Mouse (Mus musculus) thymus, adult 2 months (tissue): Measurements from ENCODE around the gene Dimt1. TPM values are rescaled to one million over a fixed set of nuclear protein-coding genes. Genes with fewer than 3 reads are reported as not detected.
"Not testable (repeated sequence)": the region's sequence is repeated elsewhere in the genome, so short reads cannot be mapped to it uniquely, and the experiment has no call there.

Experiments used
- DNase-seq: peaks from one replicate; pipeline ENCODE4 v3.0.0; 2021
- H3K27ac ChIP-seq: fragments of 200-500 bp; 2 replicates; pipeline ENCODE4 v1.5.1; 2012; ENCODE audit warnings: low read length, control low read depth; ENCODE audit not compliant: control insufficient read depth, insufficient read depth
- H3K27me3 ChIP-seq: fragments of 200-500 bp; 2 replicates; pipeline ENCODE4 v1.6.1; 2012; ENCODE audit warnings: mild to moderate bottlenecking, low read length, moderate library complexity, mixed read lengths; ENCODE audit not compliant: control insufficient read depth, insufficient read depth
- H3K36me3 ChIP-seq: fragments of 200-500 bp; 2 replicates; pipeline ENCODE4 v1.6.1; 2012; ENCODE audit warnings: mild to moderate bottlenecking, low read length, moderate library complexity; ENCODE audit not compliant: control insufficient read depth, insufficient read depth
- H3K4me1 ChIP-seq: fragments of 200-500 bp; replicated peaks from 2 replicates; pipeline ENCODE4 v1.6.1; 2012; ENCODE audit warnings: low read length; ENCODE audit not compliant: control insufficient read depth, insufficient read depth
- H3K4me3 ChIP-seq: fragments of 200-500 bp; 2 replicates; pipeline ENCODE4 v1.5.1; 2012; ENCODE audit warnings: mild to moderate bottlenecking, low read length, control low read depth, moderate library complexity; ENCODE audit not compliant: control insufficient read depth, insufficient read depth
- CTCF ChIP-seq: fragments of 200-500 bp; IDR thresholded peaks from 2 replicates; pipeline ENCODE4 v1.5.1; 2012; ENCODE audit warnings: mild to moderate bottlenecking, control low read depth, low read length, moderate library complexity, borderline replicate concordance; ENCODE audit not compliant: control insufficient read depth, poor library complexity, insufficient read depth; ENCODE audit errors: extremely low read depth
- POLR2A ChIP-seq: fragments of 200-500 bp; IDR thresholded peaks from 2 replicates; pipeline ENCODE4 v1.6.1; 2012; ENCODE audit warnings: mild to moderate bottlenecking, low read length, control low read depth, moderate library complexity; ENCODE audit not compliant: control insufficient read depth, poor library complexity, insufficient read depth; ENCODE audit errors: extremely low read depth
- WGBS: fragments of 180-500 bp; shearing (Covaris S2); methylation state at CpG from one replicate; pipeline ENCODE4 v1.1.7; 2018; 5-methylcytosine and 5-hydroxymethylcytosine counted together
- polyA plus RNA-seq: library from polyadenylated mRNA; depleted of rRNA; stranded (reverse); fragments of >200 nt; gene quantifications from 2 replicates; pipeline ENCODE4 v1.2.3, GENCODE M21; 2012

Dimt1 gene
- polyA plus RNA-seq, 1 experiment: 8.6 TPM

DNA sequence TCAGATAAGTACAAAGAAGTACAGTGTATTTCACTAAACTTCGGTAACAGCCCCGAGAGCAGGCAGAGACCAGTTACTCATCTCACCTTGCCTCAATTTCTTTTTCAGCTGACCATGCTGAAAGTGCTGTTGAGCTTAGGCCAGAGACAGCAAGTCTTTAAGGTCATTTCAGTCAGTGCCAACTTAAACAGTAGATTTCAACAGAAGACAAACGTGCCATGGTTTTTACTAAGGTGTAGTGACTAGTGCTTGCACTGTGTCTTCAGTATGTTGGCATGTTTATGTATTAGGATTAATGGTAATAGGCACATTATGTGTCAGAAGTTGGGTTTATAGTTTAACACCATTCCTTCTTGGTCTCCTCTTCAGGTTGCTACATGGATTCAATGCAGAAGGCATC lies 11.4 kb downstream of the Dimt1 start:
- TF ChIP-seq CTCF: no peak
- no peak for TF ChIP-seq POLR2A
- H3K36me3 ChIP-seq: peaks cover 49% of the 10 kb centered on the region
- H3K27me3 ChIP-seq: no peaks in the 10 kb centered on the region
- WGBS: 97% methylated on average over 3 of the region's 3 CpGs
- H3K4me1 ChIP-seq: no peaks in the 10 kb centered on the region
- DNase-seq: no peak
- H3K4me3 ChIP-seq: no peak overlapping the region
- no peak overlapping the region for H3K27ac ChIP-seq

DNA sequence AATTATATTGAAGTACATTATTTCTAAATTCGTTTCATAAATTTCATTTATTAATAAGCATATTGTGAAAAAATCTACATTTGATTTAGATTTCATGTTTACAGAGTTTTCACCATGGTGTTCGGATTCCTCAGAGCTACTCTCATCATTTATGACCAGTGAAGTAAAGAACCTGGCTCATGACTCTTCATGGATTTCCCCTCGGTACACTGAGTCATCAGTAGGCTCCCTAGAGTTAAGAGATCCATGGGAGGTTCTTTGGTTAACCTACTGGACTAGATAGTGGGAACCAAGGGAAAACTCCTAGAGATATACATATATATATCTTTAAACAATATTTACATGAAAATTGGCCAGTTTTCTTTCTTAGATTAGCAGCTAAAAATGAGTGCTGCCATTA lies 13.6 kb downstream of the Dimt1 start:
- DNase-seq: no peak
- 96% methylated on average over 3 of the region's 3 CpGs for WGBS
- Histone ChIP-seq H3K4me1 (no peaks in the 10 kb centered on the region), H3K4me3 (no peak overlapping the region), H3K27ac (no peak overlapping the region), H3K27me3 (no peaks in the 10 kb centered on the region), H3K36me3 (peaks cover 56% of the 10 kb centered on the region)
- no peak for TF ChIP-seq CTCF
- TF ChIP-seq POLR2A: no peak

DNA sequence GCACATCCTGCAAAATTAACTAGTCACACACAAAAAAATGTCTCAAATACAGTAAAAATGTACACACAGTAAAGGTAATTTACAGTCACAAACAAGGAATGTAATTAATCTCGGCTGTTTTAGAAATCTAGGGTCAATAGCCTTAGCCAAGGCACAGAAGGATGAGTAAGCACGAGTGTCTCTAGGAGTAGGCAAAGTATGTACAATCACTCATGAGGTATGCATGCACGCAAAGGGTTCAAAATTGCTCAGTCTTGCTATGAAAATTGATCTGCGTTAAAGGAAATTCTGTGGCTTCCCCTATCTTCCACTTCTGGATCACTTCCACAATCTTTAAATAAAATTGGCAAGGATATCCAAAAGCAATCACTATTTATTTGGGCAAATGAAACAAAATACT lies 14.6 kb downstream of the Dimt1 start:
- TF ChIP-seq CTCF (no peak), POLR2A (no peak)
- H3K27me3 ChIP-seq: no peaks in the 10 kb centered on the region
- no peak overlapping the region for H3K4me3 ChIP-seq
- no peak overlapping the region for H3K27ac ChIP-seq
- 97% methylated on average over 4 of the region's 4 CpGs for WGBS
- no peaks in the 10 kb centered on the region for H3K4me1 ChIP-seq
- DNase-seq: no peak
- H3K36me3 ChIP-seq: peaks cover 50% of the 10 kb centered on the region

DNA sequence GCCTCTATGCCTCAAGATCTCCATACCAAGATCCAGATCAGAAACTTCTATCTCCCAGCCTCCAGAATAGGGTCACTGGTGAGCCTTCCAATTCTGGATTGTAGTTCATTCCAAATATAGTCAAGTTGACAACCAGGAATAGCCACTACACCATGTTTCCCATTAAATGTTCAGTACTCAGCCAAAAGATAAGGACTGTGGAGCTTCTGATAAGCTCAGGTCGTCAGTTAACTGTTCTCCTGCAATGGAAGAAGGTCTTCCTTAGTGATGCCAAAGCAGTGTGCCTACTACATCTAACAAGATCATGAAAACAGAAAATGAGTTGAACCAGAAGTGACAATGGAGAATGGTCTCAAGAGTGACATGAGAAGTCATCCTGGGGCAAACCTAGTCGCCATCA lies 50.0 kb downstream of the Dimt1 start:
- Histone ChIP-seq H3K36me3 (peaks cover 10% of the 10 kb centered on the region), H3K4me3 (no peak overlapping the region), H3K4me1 (peaks cover 5% of the 10 kb centered on the region), H3K27ac (no peak overlapping the region), H3K27me3 (no peaks in the 10 kb centered on the region)
- 98% methylated on average over 2 of the region's 2 CpGs for WGBS
- no peak for DNase-seq
- TF ChIP-seq CTCF (no peak), POLR2A (no peak)

DNA sequence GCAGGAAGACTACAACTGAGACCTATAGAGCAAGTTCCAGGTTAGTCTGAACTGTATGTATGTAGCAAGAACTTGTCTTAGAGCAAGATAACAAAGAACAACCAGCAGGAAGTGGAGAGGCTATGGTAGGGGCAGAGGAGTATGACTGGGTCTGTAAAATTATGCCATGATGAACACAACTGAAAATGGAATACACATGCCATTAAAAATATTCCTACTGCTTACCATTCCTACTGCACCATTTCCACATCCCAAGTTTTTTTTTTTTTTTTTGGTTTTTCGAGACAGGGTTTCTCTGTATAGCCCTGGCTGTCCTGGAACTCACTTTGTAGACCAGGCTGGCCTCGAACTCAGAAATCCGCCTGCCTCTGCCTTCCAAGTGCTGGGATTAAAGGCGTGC lies 50.6 kb downstream of the Dimt1 start:
- DNase-seq, H3K27me3 ChIP-seq, H3K4me1 ChIP-seq, H3K4me3 ChIP-seq, H3K36me3 ChIP-seq, H3K27ac ChIP-seq: not testable (repeated sequence)
- WGBS: 93% methylated on average over 4 of the region's 4 CpGs

DNA sequence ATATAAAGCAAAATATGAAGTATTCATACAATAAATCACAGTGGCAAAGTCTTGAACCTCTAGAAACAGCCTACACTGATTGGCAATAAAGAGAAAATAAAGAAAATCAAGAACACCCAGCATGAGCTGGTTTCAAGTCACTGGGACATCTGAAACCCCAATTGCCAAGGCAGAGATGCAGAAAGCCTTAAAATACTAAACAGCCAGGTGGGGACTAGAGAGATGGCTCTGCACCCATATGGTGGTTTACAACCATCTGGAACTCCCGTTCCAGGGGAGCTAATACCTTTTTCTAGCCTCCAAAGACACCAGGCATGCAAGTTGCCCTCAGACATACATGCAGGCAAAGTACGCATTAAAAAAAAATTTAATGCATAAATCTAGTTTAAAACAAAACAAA lies 51.1 kb downstream of the Dimt1 start:
- H3K36me3 ChIP-seq: 0 out of 2 replicates have a peak, but pooled peaks cover 3% of the 10 kb centered on the region
- no peak overlapping the region for H3K4me3 ChIP-seq
- WGBS: 80% methylated on average over 2 of the region's 2 CpGs
- no peaks in the 10 kb centered on the region for H3K27me3 ChIP-seq
- DNase-seq: no peak
- TF ChIP-seq CTCF: no peak
- no peak for TF ChIP-seq POLR2A
- H3K27ac ChIP-seq: no peak overlapping the region
- peaks cover 5% of the 10 kb centered on the region for H3K4me1 ChIP-seq

DNA sequence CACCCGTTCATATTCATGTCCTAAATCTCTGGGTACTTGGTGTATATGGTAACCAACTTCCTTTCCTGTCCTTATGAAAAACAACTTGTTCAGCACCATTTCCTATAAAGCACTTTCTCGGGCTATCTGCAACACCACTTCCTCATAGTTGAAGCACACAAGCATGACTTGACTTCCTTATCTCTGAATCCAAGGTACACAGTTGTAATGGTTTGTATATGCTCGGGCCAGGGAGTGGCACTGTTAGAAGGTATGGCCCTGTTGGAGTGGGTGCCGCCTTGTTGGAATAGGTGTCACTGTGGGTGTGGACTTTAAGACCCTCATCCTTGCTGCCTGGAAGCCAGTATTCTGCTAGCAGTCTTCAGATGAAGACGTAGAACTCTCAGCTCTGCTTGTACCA lies 51.7 kb downstream of the Dimt1 start:
- no peaks in the 10 kb centered on the region for H3K27me3 ChIP-seq
- DNase-seq: peak; percentile 8
- no peaks in the 10 kb centered on the region for H3K36me3 ChIP-seq
- H3K4me1 ChIP-seq: peaks cover 5% of the 10 kb centered on the region
- TF ChIP-seq CTCF (no peak), POLR2A (no peak)
- 24% methylated on average over 5 of the region's 5 CpGs for WGBS
- H3K4me3 ChIP-seq: no peak overlapping the region
- H3K27ac ChIP-seq: no peak overlapping the region
